Mouse (Mus musculus) liver, embryonic 13.5 days (tissue): ENCODE data around the gene Myog. TPM values are rescaled to one million over a fixed set of nuclear protein-coding genes. Genes with fewer than 3 reads are reported as not detected.

ENCODE experiments used
- ATAC-seq: fragments of 200-750 bp; cut with Nextera tagmentation; 2 replicates; pipeline ENCODE4 v1.8.0; 2017; ENCODE audit warnings: low read depth, mild to moderate bottlenecking, moderate number of reproducible peaks, moderate library complexity
- DNase-seq: peaks from one replicate; pipeline ENCODE4 v3.0.0; 2022
- H3K27ac ChIP-seq: fragments of 300-500 bp; sonication (generic); 2 replicates; pipeline ENCODE4 v1.5.1; 2015; ENCODE audit warnings: moderate library complexity, mild to moderate bottlenecking, inconsistent platforms
- H3K27me3 ChIP-seq: fragments of 300-500 bp; sonication (generic); 2 replicates; pipeline ENCODE4 v1.6.1; 2015; ENCODE audit warnings: mild to moderate bottlenecking, inconsistent platforms
- H3K36me3 ChIP-seq: fragments of 300-500 bp; sonication (generic); 2 replicates; pipeline ENCODE4 v1.6.1; 2015; ENCODE audit warnings: mild to moderate bottlenecking, inconsistent platforms
- H3K4me1 ChIP-seq: fragments of 300-500 bp; sonication (generic); replicated peaks from 2 replicates; pipeline ENCODE4 v1.6.1; 2015; ENCODE audit warnings: inconsistent platforms
- H3K4me2 ChIP-seq: fragments of 300-500 bp; sonication (generic); 2 replicates; pipeline ENCODE4 v1.6.1; 2015; ENCODE audit warnings: inconsistent platforms, mild to moderate bottlenecking, moderate library complexity
- H3K4me3 ChIP-seq: fragments of 300-500 bp; sonication (generic); replicated peaks from 2 replicates; pipeline ENCODE4 v1.5.1; 2015; ENCODE audit warnings: mild to moderate bottlenecking, inconsistent platforms
- H3K9ac ChIP-seq: fragments of 300-500 bp; sonication (generic); 2 replicates; pipeline ENCODE4 v1.6.1; 2015; ENCODE audit warnings: mild to moderate bottlenecking, inconsistent platforms
- H3K9me3 ChIP-seq: fragments of 300-500 bp; sonication (generic); replicated peaks from 2 replicates; pipeline ENCODE4 v1.6.1; 2016; ENCODE audit warnings: inconsistent platforms
- WGBS: fragments of 180-500 bp; shearing (Covaris S2); methylation state at CpG from one replicate; pipeline ENCODE4 v1.1.7; 2015; ENCODE audit not compliant: insufficient replicate concordance; 5-methylcytosine and 5-hydroxymethylcytosine counted together
- polyA plus RNA-seq: library from polyadenylated mRNA; unstranded; fragments of >200 nt; fragmentation: Nextera tagmentation; extraction: Ambion mirVana; gene quantifications from 2 replicates; pipeline ENCODE4 v1.2.1, GENCODE M21; 2015

Gene Myog
- polyA plus RNA-seq, 1 experiment from 2014 or later, result 4.1 TPM

- DNase-seq (no peak), ATAC-seq (no peak)
- Histone ChIP-seq H3K9ac (no peak within 1 kb of the TSS), H3K36me3 (no peaks in the 10 kb centered on the region), H3K4me3 (no peak within 1 kb of the TSS), H3K27me3 (no peaks in the 10 kb centered on the region), H3K27ac (no peak within 1 kb of the TSS), H3K9me3 (no peaks in the 10 kb centered on the region), H3K4me2 (no peak within 1 kb of the TSS), H3K4me1 (peaks cover 29% of the 10 kb centered on the region)
- 40% methylated on average over 13 of the region's 13 CpGs for WGBS
These were observed 43.0 kb downstream of the Myog start, which contains the start of gene Ppfia4 for GRCm38 (mm10) chr1:134332770-134333271. TSS of gene Ppfia4 (minus strand) at chr1:134332928.

DNA sequence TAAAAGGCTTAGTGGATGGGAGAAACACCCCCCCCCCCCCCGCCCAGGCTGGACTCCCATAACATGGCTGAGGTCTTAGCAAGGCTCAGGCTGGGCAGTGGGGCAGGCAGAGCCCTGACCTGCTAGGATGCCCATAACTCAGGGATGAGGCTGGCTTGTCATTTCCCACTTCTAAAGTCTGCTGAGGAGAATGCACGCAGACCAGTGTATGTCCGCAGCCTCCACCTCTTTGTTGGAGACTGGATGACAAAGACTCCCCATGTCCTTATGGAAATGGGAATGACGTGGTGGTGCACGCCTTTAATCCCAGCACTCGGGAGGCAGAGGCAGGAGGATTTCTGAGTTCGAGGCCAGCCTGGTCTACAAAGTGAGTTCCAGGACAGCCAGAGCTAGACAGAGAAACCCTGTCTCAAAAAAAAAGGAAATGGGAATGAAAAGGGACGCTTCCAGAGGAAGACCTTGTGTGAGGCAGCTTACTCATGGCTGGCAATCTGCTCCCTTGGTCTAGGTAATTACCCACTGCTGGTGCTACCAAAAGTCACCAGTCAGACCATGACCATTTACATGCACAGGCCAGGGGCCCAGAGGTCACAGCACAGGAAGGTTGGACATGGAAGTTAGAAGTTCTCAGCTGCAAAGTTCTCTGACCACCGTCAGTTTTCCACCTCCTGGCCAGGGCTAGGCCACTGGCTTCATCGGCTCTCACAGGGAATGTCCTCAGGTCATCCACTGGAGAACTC is 43.8 kb downstream of the Myog start:
- 69% methylated on average over 10 of the region's 10 CpGs for WGBS
- no peaks in the 10 kb centered on the region for H3K36me3 ChIP-seq
- no peak for DNase-seq
- H3K4me1 ChIP-seq, result peaks cover 29% of the 10 kb centered on the region
- H3K9me3 ChIP-seq, result no peaks in the 10 kb centered on the region
- no peak overlapping the region for H3K27ac ChIP-seq
- H3K4me2 ChIP-seq, result no peak overlapping the region
- H3K9ac ChIP-seq, result no peak overlapping the region
- no peak overlapping the region for H3K4me3 ChIP-seq
- H3K27me3 ChIP-seq, result no peaks in the 10 kb centered on the region
- no peak for ATAC-seq

- no peak for DNase-seq
- Histone ChIP-seq H3K9ac (no peak overlapping the region), H3K4me3 (no peak overlapping the region), H3K4me2 (no peak overlapping the region), H3K27me3 (no peaks in the 10 kb centered on the region), H3K36me3 (no peaks in the 10 kb centered on the region), H3K27ac (no peak overlapping the region), H3K4me1 (peaks cover 29% of the 10 kb centered on the region), H3K9me3 (no peaks in the 10 kb centered on the region)
- no peak; the same call in 1 of the 2 replicates for ATAC-seq
- 37% methylated on average over 7 of the region's 7 CpGs for WGBS
These were observed 44.5 kb downstream of the Myog start for GRCm38 (mm10) chr1:134334111-134334827.

DNA sequence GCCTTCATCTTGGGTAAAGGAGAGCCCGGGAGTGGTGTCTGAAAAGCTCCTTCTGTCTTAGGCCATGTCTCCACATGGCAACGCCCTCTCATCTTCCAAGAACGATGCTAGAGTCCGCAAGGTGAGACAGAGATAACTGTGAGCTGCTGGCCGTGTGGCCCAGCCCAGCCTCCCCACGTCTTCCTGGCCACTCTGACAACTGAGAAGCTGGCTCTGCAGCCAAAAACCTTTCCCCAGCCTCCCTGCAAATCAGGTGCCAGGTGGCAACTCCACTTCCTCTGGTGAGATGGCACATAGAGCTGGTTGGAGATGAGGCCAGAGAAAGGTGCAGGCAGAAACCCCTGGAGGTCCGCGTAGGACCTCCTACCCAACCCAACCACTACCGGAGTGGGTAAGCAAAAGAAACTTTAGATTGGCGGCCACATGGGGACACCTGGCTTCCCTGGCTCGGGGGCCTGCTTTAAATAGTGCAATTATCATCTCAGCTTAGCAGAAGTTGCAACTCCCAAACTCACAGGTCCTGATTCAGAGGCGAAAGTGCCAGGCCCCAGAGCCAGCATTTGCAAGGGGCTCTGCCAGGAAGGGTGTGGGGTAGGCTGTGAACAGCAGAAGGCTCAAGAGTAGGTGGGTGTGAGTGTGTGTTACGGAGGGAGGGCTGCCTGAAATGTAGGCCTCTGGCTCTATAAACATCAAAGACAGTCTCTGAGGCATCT is 45.6 kb downstream of the Myog start:
- 59% methylated on average over 13 of the region's 13 CpGs for WGBS
- Histone ChIP-seq H3K27me3 (no peaks in the 10 kb centered on the region), H3K27ac (no peak overlapping the region), H3K36me3 (no peaks in the 10 kb centered on the region), H3K9me3 (no peaks in the 10 kb centered on the region), H3K9ac (no peak overlapping the region), H3K4me3 (no peak overlapping the region), H3K4me2 (no peak overlapping the region), H3K4me1 (peaks cover 29% of the 10 kb centered on the region)
- ATAC-seq (no peak), DNase-seq (no peak)

DNA sequence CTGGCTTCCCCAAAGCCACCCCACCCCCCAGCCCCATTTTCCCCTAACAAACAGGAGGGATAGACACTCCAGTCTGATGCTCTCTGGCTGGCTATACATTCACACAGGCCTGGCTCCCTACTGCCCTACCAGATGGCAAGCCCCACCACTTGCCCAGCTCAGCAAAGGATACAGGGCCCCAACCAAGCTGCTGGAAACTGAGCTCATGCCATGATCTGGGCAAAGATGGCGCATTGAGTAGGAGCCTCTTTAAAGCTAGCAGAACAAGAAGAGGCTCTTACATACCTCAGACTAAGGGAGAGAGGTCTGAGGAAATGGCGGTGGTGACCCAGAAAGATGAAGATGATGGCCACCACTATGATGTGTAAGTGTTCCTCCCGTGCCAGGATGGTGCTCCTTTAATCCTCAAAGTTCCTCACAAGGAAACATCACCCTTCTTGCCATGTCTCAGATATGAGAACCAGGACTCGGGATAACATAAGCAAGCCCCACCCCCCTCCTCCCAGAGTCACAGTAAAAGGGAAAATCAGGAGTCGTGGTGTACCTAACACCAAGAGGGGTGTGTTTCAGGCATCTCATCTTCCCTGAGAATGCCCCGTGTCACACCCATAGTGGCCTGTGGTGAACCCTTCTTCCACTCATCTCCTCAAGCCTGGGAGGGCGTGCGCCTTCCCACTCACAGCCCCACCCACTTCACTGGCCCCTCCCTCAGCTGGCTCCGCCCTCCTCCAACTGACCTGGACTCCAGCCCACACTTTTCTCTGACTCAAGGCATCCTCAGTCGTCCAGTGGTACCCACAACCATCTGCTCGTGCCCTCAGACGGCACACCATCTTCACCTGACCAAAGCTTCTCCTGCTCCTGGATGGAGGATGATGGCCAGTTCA is 46.4 kb downstream of the Myog start:
- H3K27me3 ChIP-seq, result no peaks in the 10 kb centered on the region
- WGBS, result 65% methylated on average over 12 of the region's 12 CpGs
- ATAC-seq, result no peak
- H3K4me3 ChIP-seq, result no peak overlapping the region
- no peak overlapping the region for H3K9ac ChIP-seq
- H3K4me1 ChIP-seq, result peaks cover 29% of the 10 kb centered on the region
- no peak overlapping the region for H3K27ac ChIP-seq
- no peaks in the 10 kb centered on the region for H3K9me3 ChIP-seq
- DNase-seq, result peak; percentile 28
- no peak overlapping the region for H3K4me2 ChIP-seq
- no peaks in the 10 kb centered on the region for H3K36me3 ChIP-seq

- WGBS, result 74% methylated on average over 11 of the region's 11 CpGs
- DNase-seq (no peak), ATAC-seq (no peak)
- no peak overlapping the region; the same call in 1 of the 2 replicates for H3K27ac ChIP-seq
- H3K9ac ChIP-seq, result no peak overlapping the region
- H3K36me3 ChIP-seq, result no peaks in the 10 kb centered on the region
- no peak overlapping the region for H3K4me2 ChIP-seq
- no peak overlapping the region for H3K4me3 ChIP-seq
- H3K27me3 ChIP-seq, result 0 out of 2 replicates have a peak, but pooled peaks cover 5% of the 10 kb centered on the region
- peaks cover 29% of the 10 kb centered on the region for H3K4me1 ChIP-seq
- H3K9me3 ChIP-seq, result no peaks in the 10 kb centered on the region
These were observed 47.3 kb downstream of the Myog start for GRCm38 (mm10) chr1:134336958-134337710.

GRCm38 (mm10) chr1:134339162-134339561 is 49.4 kb downstream of the Myog start:
- DNase-seq (no peak), ATAC-seq (no peak)
- WGBS, result 82% methylated on average over 7 of the region's 7 CpGs
- Histone ChIP-seq H3K27ac (no peak overlapping the region), H3K4me3 (no peak overlapping the region), H3K27me3 (peaks cover 22% of the 10 kb centered on the region), H3K4me2 (no peak overlapping the region), H3K4me1 (peaks cover 27% of the 10 kb centered on the region), H3K36me3 (no peaks in the 10 kb centered on the region), H3K9me3 (no peaks in the 10 kb centered on the region), H3K9ac (no peak overlapping the region)

DNA sequence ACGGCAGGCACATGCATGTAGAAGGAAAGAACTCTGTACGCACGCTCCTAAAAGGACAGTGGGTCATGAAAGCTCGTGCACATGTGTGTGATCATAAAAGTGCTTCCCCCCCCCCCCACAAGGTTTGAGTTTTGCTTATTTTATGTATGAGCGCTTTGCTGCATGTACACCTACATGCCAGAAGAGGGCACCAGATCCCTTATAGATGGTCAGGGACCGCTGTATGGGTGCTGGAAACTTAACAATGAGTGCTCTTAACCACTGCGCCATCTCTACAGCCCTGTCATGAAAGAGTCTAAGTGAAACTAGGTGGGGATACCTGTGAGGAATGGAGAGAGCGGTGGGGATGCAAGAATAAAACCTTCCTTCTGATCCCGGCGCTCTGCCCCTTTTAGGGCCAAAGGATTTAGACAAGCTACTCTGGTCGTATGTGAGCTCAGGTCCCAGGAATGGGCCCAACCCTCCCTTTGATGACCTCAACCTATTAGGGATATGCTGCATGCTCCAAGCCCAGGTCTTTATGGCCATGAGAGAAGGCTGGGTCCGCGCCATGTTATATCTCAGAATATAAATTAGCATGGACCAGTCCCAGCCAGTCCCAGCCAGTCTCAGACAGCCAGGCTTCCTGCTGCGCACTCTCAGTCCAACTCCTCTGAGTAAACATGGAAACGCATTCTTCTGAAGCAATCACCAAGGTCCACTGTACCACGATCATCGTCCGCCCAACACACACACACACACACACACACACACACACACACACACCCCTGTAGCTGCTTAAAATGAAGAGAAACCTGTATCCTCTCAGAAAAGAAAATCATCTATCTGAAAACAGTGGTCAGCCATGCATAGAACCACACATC is 50.2 kb downstream of the Myog start:
- Histone ChIP-seq H3K36me3 (no peaks in the 10 kb centered on the region), H3K4me3 (no peak overlapping the region), H3K4me1 (peaks cover 27% of the 10 kb centered on the region), H3K9me3 (no peaks in the 10 kb centered on the region), H3K27me3 (peaks cover 26% of the 10 kb centered on the region), H3K27ac (no peak overlapping the region), H3K9ac (no peak overlapping the region), H3K4me2 (no peak overlapping the region)
- ATAC-seq (no peak), DNase-seq (no peak)
- WGBS, result 83% methylated on average over 18 of the region's 18 CpGs

DNA sequence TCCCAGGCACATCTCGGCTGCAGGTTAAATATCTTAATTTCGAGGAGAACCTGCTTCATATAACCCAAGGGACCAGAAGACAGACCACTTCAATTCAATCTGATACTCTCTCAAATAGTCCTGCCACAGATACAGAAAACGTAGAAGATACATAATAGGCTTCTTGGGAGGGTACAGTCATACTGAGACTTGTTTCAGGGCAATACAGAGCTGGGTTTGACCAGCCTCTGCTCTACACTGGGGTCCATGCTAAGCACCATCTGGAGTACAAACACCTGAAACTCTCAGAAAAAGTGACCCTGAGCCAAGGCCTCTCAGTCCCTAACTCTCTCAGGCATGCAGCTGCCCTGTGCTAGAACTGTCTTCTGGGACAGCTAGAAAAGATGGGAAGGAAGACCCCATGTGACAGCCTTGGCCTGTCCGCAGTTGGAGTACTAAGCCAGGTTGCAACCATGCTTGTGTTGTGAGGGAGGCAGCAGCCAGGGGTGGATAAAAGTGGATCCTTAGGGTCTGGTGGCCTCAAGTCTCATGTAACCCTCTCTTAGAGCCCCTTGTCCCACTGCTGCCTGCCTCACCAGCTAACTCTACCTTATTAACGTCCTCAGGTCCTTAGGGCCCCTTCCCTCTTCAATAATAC is 52.0 kb downstream of the Myog start:
- ATAC-seq (no peak), DNase-seq (no peak)
- Histone ChIP-seq H3K36me3 (peaks cover 12% of the 10 kb centered on the region), H3K9ac (no peak overlapping the region), H3K27me3 (peaks cover 26% of the 10 kb centered on the region), H3K27ac (no peak overlapping the region), H3K4me1 (peaks cover 20% of the 10 kb centered on the region), H3K9me3 (no peaks in the 10 kb centered on the region), H3K4me3 (no peak overlapping the region), H3K4me2 (no peak overlapping the region)
- 61% methylated on average over 5 of the region's 5 CpGs for WGBS
